Mouse (Mus musculus) cerebellum, adult 18-20 months (tissue): ENCODE data around the gene Lin28a.
A peak's percentile ranks its signal among the peaks of the same experiment; 100 is the strongest.

Experiments used
- DNase-seq, 2 experiments: peaks; one replicate each; pipeline ENCODE4 v3.0.0; 2021

The Lin28a gene

GRCm38 (mm10) chr4:134018779-134019145 is at the start of gene Lin28a:
Gene Lin28a, minus strand, starts transcription at chr4:134018841.
- DNase-seq: no peak

- no peak for DNase-seq
Observed at GRCm38 (mm10) chr4:134067833-134068544, 49.3 kb upstream of the Lin28a start.

- DNase-seq: no peak
Observed at GRCm38 (mm10) chr4:134067383-134067782, 48.7 kb upstream of the Lin28a start.

GRCm38 (mm10) chr4:134065431-134066004 is 46.9 kb upstream of the Lin28a start:
- no peak for DNase-seq

- DNase-seq: no peak
Observed at GRCm38 (mm10) chr4:134062561-134062960, 43.9 kb upstream of the Lin28a start.

GRCm38 (mm10) chr4:134061944-134062446 is 43.4 kb upstream of the Lin28a start:
- no peak for DNase-seq

GRCm38 (mm10) chr4:134061166-134061830 is 42.7 kb upstream of the Lin28a start:
- DNase-seq: no peak

- no peak for DNase-seq
Observed at GRCm38 (mm10) chr4:134060135-134060865, 41.7 kb upstream of the Lin28a start, which contains the start of gene Crybg2. Gene Crybg2, plus strand, starts transcription at chr4:134060815.

GRCm38 (mm10) chr4:134058908-134059307 is 40.3 kb upstream of the Lin28a start:
- DNase-seq: no peak

- DNase-seq: no peak
Observed at GRCm38 (mm10) chr4:134058166-134058715, 39.6 kb upstream of the Lin28a start.

GRCm38 (mm10) chr4:134053538-134053937 is 34.9 kb upstream of the Lin28a start, which contains the start of gene Zfp683:
Gene Zfp683, plus strand, starts transcription at chr4:134053838.
- no peak for DNase-seq

- DNase-seq: peak; percentile 70 to 73
Observed at GRCm38 (mm10) chr4:134052560-134052959, 33.9 kb upstream of the Lin28a start.

GRCm38 (mm10) chr4:134051912-134052311 is 33.3 kb upstream of the Lin28a start:
- no peak for DNase-seq

GRCm38 (mm10) chr4:134047648-134048047 is 29.0 kb upstream of the Lin28a start:
- DNase-seq: no peak

GRCm38 (mm10) chr4:134043041-134043440 is 24.4 kb upstream of the Lin28a start:
- no peak for DNase-seq

- DNase-seq: no peak
Observed at GRCm38 (mm10) chr4:134041317-134042123, 22.9 kb upstream of the Lin28a start.

GRCm38 (mm10) chr4:134035953-134036352 is 17.3 kb upstream of the Lin28a start:
- peak; percentile 75 to 88 for DNase-seq

- DNase-seq: no peak
Observed at GRCm38 (mm10) chr4:134025802-134026201, 7.2 kb upstream of the Lin28a start.

GRCm38 (mm10) chr4:134020621-134021020 is 2.0 kb upstream of the Lin28a start:
- DNase-seq: peak in 1 of 2 experiments; percentile 12

GRCm38 (mm10) chr4:134019641-134020351 is 1.2 kb upstream of the Lin28a start:
- peak; percentile 75 to 77 for DNase-seq

GRCm38 (mm10) chr4:134019210-134019609 is 569 bp upstream of the Lin28a start:
- DNase-seq: no peak
